Mouse (Mus musculus): ENCODE measurements around the gene Rtn4ip1.

Rtn4ip1 gene

GRCm38 (mm10) chr10:44002004-44002940, 100.7 kb downstream of the Rtn4ip1 start:
- no peak for DNase-seq (ENCODE audit: low spot score)

GRCm38 (mm10) chr10:44002995-44003524, 101.5 kb downstream of the Rtn4ip1 start:
- no peak for DNase-seq (ENCODE audit: low spot score)

- peak; percentile 62 for DNase-seq (ENCODE audit: low spot score)
Observed at GRCm38 (mm10) chr10:44003551-44004151, 102.0 kb downstream of the Rtn4ip1 start.

DNA sequence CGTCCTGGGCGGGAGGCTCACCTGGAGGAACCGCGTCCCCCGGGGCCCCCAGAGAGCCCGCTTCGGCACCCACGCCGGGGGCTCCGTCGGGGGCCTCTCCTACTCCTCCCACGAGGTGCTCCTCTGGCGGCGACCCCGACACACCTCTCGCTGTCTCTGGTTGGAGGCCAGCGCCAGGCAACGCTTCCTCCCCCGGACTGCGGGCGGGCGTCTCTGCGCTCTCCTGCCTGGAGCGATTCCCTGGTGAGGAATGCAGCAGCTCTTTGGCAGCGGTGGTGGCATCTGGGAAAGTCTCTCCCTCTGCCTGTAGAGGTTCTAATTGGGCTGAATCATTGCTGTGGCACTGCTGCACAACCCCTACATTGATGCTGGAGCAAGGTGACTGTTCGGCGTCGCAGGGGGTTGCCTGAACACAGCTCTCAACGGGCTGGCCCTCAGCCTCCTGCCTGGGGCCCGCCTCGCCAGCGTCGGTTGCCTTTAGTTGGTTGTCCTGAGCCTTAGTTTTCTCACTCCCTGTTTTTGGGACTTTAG, 102.7 kb downstream of the Rtn4ip1 start:
- DNase-seq (ENCODE audit: low spot score), result peak; percentile 57

DNA sequence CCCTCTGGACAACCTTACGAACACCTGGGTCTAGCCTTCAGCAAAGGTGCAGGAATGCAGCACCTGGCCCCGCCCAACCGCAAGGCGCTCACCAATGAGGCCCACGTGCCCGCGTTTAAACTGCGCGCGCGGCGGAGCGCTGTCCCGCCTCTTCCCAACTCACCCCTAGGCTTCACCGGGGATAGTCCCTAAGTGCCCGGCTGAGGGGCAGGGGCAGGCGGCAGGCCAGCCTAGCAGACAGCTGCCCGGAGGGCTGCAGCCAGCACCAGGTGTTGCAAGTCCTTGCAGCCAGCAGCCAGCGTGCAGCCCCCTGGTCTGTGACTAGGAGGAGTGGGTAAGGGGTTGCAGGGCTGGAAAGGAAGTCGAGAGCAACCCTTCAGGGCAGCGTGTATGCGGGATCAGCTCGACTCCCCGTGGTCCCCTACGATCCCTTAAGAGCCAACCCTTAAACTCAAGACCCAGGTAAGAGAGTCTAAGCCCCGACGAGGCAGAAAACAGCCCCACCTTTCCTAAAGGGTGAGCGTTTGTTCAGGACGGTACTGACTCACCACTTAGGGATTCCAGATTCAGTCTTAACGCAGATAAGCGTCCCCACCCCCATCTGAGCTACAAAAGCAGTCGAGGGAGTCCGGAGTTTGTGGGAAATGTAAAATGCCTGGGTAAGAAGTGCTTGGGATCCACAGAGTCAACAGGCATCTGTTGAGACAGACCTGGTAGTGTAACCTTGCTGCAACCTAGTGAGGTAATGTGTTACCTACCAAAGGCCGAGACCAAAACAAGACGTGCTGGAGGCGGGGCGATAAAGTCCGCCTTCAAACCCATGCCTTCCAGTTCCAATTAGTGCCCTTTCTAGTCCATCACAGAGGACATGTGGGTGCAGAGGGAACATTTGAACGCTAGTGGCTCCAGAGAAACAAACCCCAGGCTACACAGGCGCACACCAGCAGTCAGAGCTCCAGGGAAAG, 104.4 kb downstream of the Rtn4ip1 start:
- peak; percentile 52 for DNase-seq (ENCODE audit: low spot score)

Data from testis, postnatal 10 days (tissue).